26 mouse cellular contexts compared by ENCODE assay signal in genomic region chr5:146596612-146597502, GRCm38 (mm10). TPM values are rescaled to one million over a fixed set of nuclear protein-coding genes. Genes with fewer than 3 reads are reported as not detected.
A peak's percentile ranks its signal among the peaks of the same experiment; 100 is the strongest.
DNase-seq lines count a peak whose midpoint lies in the region; ATAC-seq and TF ChIP-seq lines count a peak whose summit lies in the region.
"Had no signal": no experiment of that assay in that cellular context is flagged by ENCODE, and none has a peak within 500 bp of the region (broad histone marks: within the 10 kb centered on the region; RNA-seq: fewer than 3 reads in every experiment).

No protein-coding gene starts in this region.

- in situ Hi-C loops in CH12.LX (cut with MboI; ENCODE audit: low pct_ligation_motif_present, low pct_unique_long_range_greater_than_20kb, low sequenced_read_pairs): no loop called here

- no peaks in the 10 kb centered on the region for H3K79me2 ChIP-seq in CH12.LX (replicated peaks; ENCODE audit: control insufficient read depth, extremely low read depth, insufficient read depth, poor library complexity, severe bottlenecking)

- ATAC-seq in megakaryocyte, adult 5-6 weeks (ENCODE audit: poor library complexity, severe bottlenecking): peak; percentile 53
- ATAC-seq in activated CD4-positive, CD25-positive, alpha-beta regulatory T cell, adult 4 months: no peak
- ATAC-seq: CD4-positive, CD25-positive, alpha-beta regulatory T cell, adult 4 months; forebrain, embryonic 15.5 days; intestine, embryonic 15.5 days had no signal

- H3K4me3 ChIP-seq in CH12.LX (replicated peaks in 1 of 3; ENCODE audit: low read depth in 2 of 3, low read length in 2 of 3, poor library complexity in 1 of 3): no peak overlapping the region
- H3K4me3 ChIP-seq: embryonic facial prominence, embryonic 12.5 days; forebrain, embryonic 15.5 days; heart, embryonic 10.5 days; hindbrain, embryonic 13.5 days; intestine, embryonic 15.5 days had no signal

- H3K9me3 ChIP-seq in CH12.LX (replicated peaks; ENCODE audit: low read length): peaks cover 9% of the 10 kb centered on the region
- H3K9me3 ChIP-seq: embryonic facial prominence, embryonic 12.5 days; forebrain, embryonic 15.5 days; heart, embryonic 10.5 days; intestine, embryonic 15.5 days had no signal

- no peak overlapping the region for H3K9ac ChIP-seq in CH12.LX (ENCODE audit: insufficient read depth, low read depth)
- H3K9ac ChIP-seq: embryonic facial prominence, embryonic 12.5 days; forebrain, embryonic 15.5 days; hindbrain, embryonic 13.5 days; intestine, embryonic 15.5 days had no signal

- H3K4me1 ChIP-seq in CH12.LX (ENCODE audit: control insufficient read depth in 1 of 2, insufficient read depth in 2 of 2): peaks cover 19 to 28% of the 10 kb centered on the region in 2 experiments
- H3K4me1 ChIP-seq: embryonic facial prominence, embryonic 12.5 days; forebrain, embryonic 15.5 days; heart, embryonic 10.5 days; intestine, embryonic 15.5 days had no signal

- dilution Hi-C loops in CH12.LX (cut with MboI; ENCODE audit: extremely low pct_ligation_motif_present, extremely low pct_unique_long_range_greater_than_20kb, low sequenced_read_pairs): no loop called here

- no peaks in the 10 kb centered on the region for H3K36me3 ChIP-seq in CH12.LX (replicated peaks in 1 of 2; ENCODE audit: control insufficient read depth in 1 of 2, insufficient read depth in 1 of 2, low read length in 1 of 2)
- H3K36me3 ChIP-seq: embryonic facial prominence, embryonic 12.5 days; forebrain, embryonic 15.5 days; heart, embryonic 10.5 days; hindbrain, embryonic 13.5 days; intestine, embryonic 15.5 days had no signal

- H3K27me3 ChIP-seq in CH12.LX (replicated peaks): no peaks in the 10 kb centered on the region
- H3K27me3 ChIP-seq: embryonic facial prominence, embryonic 12.5 days; forebrain, embryonic 15.5 days; intestine, embryonic 15.5 days had no signal

- no peak for TF ChIP-seq RAD21 in CH12.LX (IDR thresholded peaks at IDR 0.05; ENCODE audit: low read depth, low read length)

- H3K4me2 ChIP-seq in CH12.LX (ENCODE audit: insufficient read depth, low read depth, poor library complexity, severe bottlenecking): peak overlapping the region; percentile 59; the same call in 1 of the 2 replicates
- H3K4me2 ChIP-seq: embryonic facial prominence, embryonic 12.5 days; forebrain, embryonic 15.5 days; hindbrain, embryonic 13.5 days; intestine, embryonic 15.5 days had no signal

- no peak for TF ChIP-seq CTCF in CH12.LX (conservative IDR thresholded peaks at IDR 0.05 in 1 of 2, IDR thresholded peaks at IDR 0.05 in 1 of 2; ENCODE audit: low read depth in 2 of 2, low read length in 2 of 2)

- DNase-seq in A20 (ENCODE audit: low read depth, low spot score) (peak; percentile 83), CH12.LX (ENCODE audit: extremely low read depth) (peak; percentile 72)
- peak; percentile 28 for DNase-seq in brain, adult 2 months (ENCODE audit: low read depth, low spot score)
- no peak for DNase-seq in left cerebral cortex, adult 18-20 months (ENCODE audit: low spot score in 2 of 2)
- no peak for DNase-seq in adrenal gland, postnatal 36 days
- DNase-seq: adrenal gland, adult 8-10 months; B cell, adult 2 months; cerebellum, adult 8-10 months; cerebellum, postnatal 14 days; gastrocnemius, postnatal 36 days; heart, postnatal 10 days had no signal

- TF ChIP-seq POLR2A in CH12.LX (IDR thresholded peaks at IDR 0.05; ENCODE audit: low read depth, low read length): no peak

- H3K27ac ChIP-seq in CH12.LX (ENCODE audit: insufficient read depth, low read depth): peak overlapping the region; percentile 31; the same call in 1 of the 2 replicates
- H3K27ac ChIP-seq: embryonic facial prominence, embryonic 12.5 days; forebrain, embryonic 15.5 days; heart, embryonic 10.5 days; hindbrain, embryonic 13.5 days; intestine, embryonic 15.5 days had no signal

- peak; percentile 80 for TF ChIP-seq EP300 in CH12.LX (IDR thresholded peaks at IDR 0.05; ENCODE audit: low read length)

TF ChIP-seq in CH12.LX, 34 proteins besides CTCF, POLR2A, EP300 and RAD21 (continues in another document):
- TF ChIP-seq KAT2A (IDR thresholded peaks at IDR 0.05; ENCODE audit: insufficient replicate concordance, low read length) (no peak), CHD2 (IDR thresholded peaks at IDR 0.05; ENCODE audit: low read length) (peak; percentile 21; the same call in 1 of the 2 replicates), JUND (conservative IDR thresholded peaks at IDR 0.05; ENCODE audit: low read depth, low read length) (peak; percentile 75), ZKSCAN1 (IDR thresholded peaks at IDR 0.05; ENCODE audit: borderline replicate concordance, low read depth, low read length) (no peak), TCF12 (IDR thresholded peaks at IDR 0.05; ENCODE audit: low read depth, low read length) (0 out of 2 replicates have a peak, but pooled peaks have one; percentile 49), ETS1 (conservative IDR thresholded peaks at IDR 0.05; ENCODE audit: low read depth, low read length) (peak; percentile 35; the same call in 1 of the 2 replicates), ZNF384 (IDR thresholded peaks at IDR 0.05; ENCODE audit: low read depth, low read length) (no peak), NRF1 (IDR thresholded peaks at IDR 0.05; ENCODE audit: low read depth, low read length) (no peak), MXI1 (IDR thresholded peaks at IDR 0.05; ENCODE audit: low read depth, low read length) (no peak; the same call in 1 of the 2 replicates), ELF1 (IDR thresholded peaks at IDR 0.05; ENCODE audit: low read depth, low read length) (no peak), POLR2AphosphoS2 (IDR thresholded peaks at IDR 0.05; ENCODE audit: low read depth, low read length) (no peak), CHD1 (IDR thresholded peaks at IDR 0.05; ENCODE audit: low read depth, low read length) (no peak), USF2 (conservative IDR thresholded peaks at IDR 0.05; ENCODE audit: low read depth, low read length) (0 out of 2 replicates have a peak, but pooled peaks have one; percentile 26), ZMIZ1 (IDR thresholded peaks at IDR 0.05; ENCODE audit: low read depth, low read length) (no peak), BHLHE40 (IDR thresholded peaks at IDR 0.05; ENCODE audit: low read depth, low read length) (peak; percentile 78), GABPA (IDR thresholded peaks at IDR 0.05; ENCODE audit: insufficient replicate concordance, low read depth, low read length) (no peak), MAX (IDR thresholded peaks at IDR 0.05; ENCODE audit: low read length) (peak; percentile 69), MEF2A (IDR thresholded peaks at IDR 0.05; ENCODE audit: borderline replicate concordance, low read depth, low read length) (peak; percentile 88), NELFE (IDR thresholded peaks at IDR 0.05; ENCODE audit: low read depth, low read length) (0 out of 2 replicates have a peak, but pooled peaks have one; percentile 37), MAZ (IDR thresholded peaks at IDR 0.05; ENCODE audit: low read depth, low read length) (no peak), PAX5 (IDR thresholded peaks at IDR 0.05; ENCODE audit: low read length) (no peak), HCFC1 (IDR thresholded peaks at IDR 0.05; ENCODE audit: low read depth, low read length) (peak; percentile 6; the same call in 1 of the 2 replicates), E2F4 (IDR thresholded peaks at IDR 0.05; ENCODE audit: insufficient replicate concordance, low read depth, low read length) (no peak), TBP (conservative IDR thresholded peaks at IDR 0.05; ENCODE audit: low read depth, low read length) (no peak), SIN3A (IDR thresholded peaks at IDR 0.05; ENCODE audit: low read length) (no peak), USF1 (IDR thresholded peaks at IDR 0.05; ENCODE audit: low read depth, low read length) (peak; percentile 34; the same call in 1 of the 2 replicates), MAFK (IDR thresholded peaks at IDR 0.05; ENCODE audit: insufficient replicate concordance, low read length) (no peak), IRF4 (IDR thresholded peaks at IDR 0.05; ENCODE audit: low read depth, low read length) (peak; percentile 84), MYC (IDR thresholded peaks at IDR 0.05; ENCODE audit: low read depth, low read length) (peak; percentile 90), ZC3H11A (IDR thresholded peaks at IDR 0.05; ENCODE audit: low read depth, low read length) (no peak), JUN (IDR thresholded peaks at IDR 0.05; ENCODE audit: insufficient read depth, low read depth, low read length) (peak; percentile 64; the same call in 1 of the 2 replicates), RCOR1 (conservative IDR thresholded peaks at IDR 0.05; ENCODE audit: low read depth, low read length) (peak; percentile 27; the same call in 1 of the 2 replicates), UBTF (IDR thresholded peaks at IDR 0.05; ENCODE audit: low read depth, low read length) (no peak; the same call in 1 of the 2 replicates)

RNA-seq across cellular contexts. Expression of gene Gpr12, which starts 11.8 kb away (rescaled TPM):
- not detected in 2 replicates for total RNA-seq in CH12.LX (2012; rRNA removed)
- not detected in 2 replicates for total RNA-seq in CH12.LX (2014; rRNA removed)
- polyA plus RNA-seq in CH12.LX (2012; ENCODE audit: insufficient read length, low read depth): not detected in 2 replicates
- total RNA-seq in megakaryocyte, adult 5-6 weeks (2015): not detected in 2 replicates
- not detected in 2 replicates for total RNA-seq in megakaryocyte, adult 5-6 weeks (2017)
- total RNA-seq in left cerebral cortex, adult 18-20 months (2021): 10 to 100 TPM; 24.4 to 30.5 TPM
- not detected for polyA plus RNA-seq in activated CD4-positive, CD25-positive, alpha-beta regulatory T cell, adult 4 months (2017; shearing (Covaris generic))
- not detected for total RNA-seq in adrenal gland, postnatal 36 days (2021)
- total RNA-seq: gastrocnemius, adult 8-10 months; gastrocnemius, postnatal 36 days; heart, postnatal 10 days; hematopoietic stem cell, adult 5-6 weeks; MEL had no signal
- polyA plus RNA-seq: CD4-positive, CD25-positive, alpha-beta regulatory T cell, adult 4 months; heart, embryonic 14.5 days; intestine, embryonic 15.5 days had no signal

RNA-seq across cellular contexts. Expression of gene Gm3415, which starts 40.9 kb away (rescaled TPM):
- total RNA-seq in CH12.LX (2012; rRNA removed): not detected in 2 replicates
- not detected in 2 replicates for total RNA-seq in CH12.LX (2014; rRNA removed)
- polyA plus RNA-seq in CH12.LX (2012; ENCODE audit: insufficient read length, low read depth): not detected in 2 replicates
- total RNA-seq in megakaryocyte, adult 5-6 weeks (2015): not detected in 2 replicates
- not detected in 2 replicates for total RNA-seq in megakaryocyte, adult 5-6 weeks (2017)
- total RNA-seq in left cerebral cortex, adult 18-20 months (2021): not detected
- not detected for polyA plus RNA-seq in activated CD4-positive, CD25-positive, alpha-beta regulatory T cell, adult 4 months (2017; shearing (Covaris generic))
- not detected for total RNA-seq in adrenal gland, postnatal 36 days (2021)
- total RNA-seq: adrenal gland, adult 8-10 months; gastrocnemius, adult 8-10 months; gastrocnemius, postnatal 36 days; heart, adult 18-20 months; heart, postnatal 10 days; hematopoietic stem cell, adult 5-6 weeks; MEL had no signal
- polyA plus RNA-seq: CD4-positive, CD25-positive, alpha-beta regulatory T cell, adult 4 months; cortical plate, adult 2 months; embryonic facial prominence, embryonic 12.5 days; forebrain, embryonic 11.5 days; forebrain, embryonic 15.5 days; heart, embryonic 10.5 days; heart, embryonic 14.5 days; hindbrain, embryonic 13.5 days; intestine, embryonic 15.5 days had no signal

RNA-seq across cellular contexts. Expression of gene Gm3409, which starts 59.4 kb away (rescaled TPM):
- total RNA-seq in CH12.LX (2012; rRNA removed): not detected in 2 replicates
- total RNA-seq in CH12.LX (2014; rRNA removed): not detected in 2 replicates
- not detected in 2 replicates for polyA plus RNA-seq in CH12.LX (2012; ENCODE audit: insufficient read length, low read depth)
- not detected in 2 replicates for total RNA-seq in megakaryocyte, adult 5-6 weeks (2015)
- total RNA-seq in megakaryocyte, adult 5-6 weeks (2017): not detected in 2 replicates
- not detected for total RNA-seq in left cerebral cortex, adult 18-20 months (2021)
- not detected for polyA plus RNA-seq in activated CD4-positive, CD25-positive, alpha-beta regulatory T cell, adult 4 months (2017; shearing (Covaris generic))
- not detected for total RNA-seq in adrenal gland, postnatal 36 days (2021)
- total RNA-seq: adrenal gland, adult 8-10 months; gastrocnemius, adult 8-10 months; gastrocnemius, postnatal 36 days; heart, adult 18-20 months; heart, postnatal 10 days; hematopoietic stem cell, adult 5-6 weeks; MEL had no signal
- polyA plus RNA-seq: CD4-positive, CD25-positive, alpha-beta regulatory T cell, adult 4 months; cortical plate, adult 2 months; embryonic facial prominence, embryonic 12.5 days; forebrain, embryonic 11.5 days; forebrain, embryonic 15.5 days; heart, embryonic 10.5 days; heart, embryonic 14.5 days; hindbrain, embryonic 13.5 days; intestine, embryonic 15.5 days had no signal

Comparison
In these comparisons a context has a peak if more than half of its experiments do, and no peak if none do; other contexts are left out.
1. DNase-seq: peak in A20 (single experiment), CH12.LX (single experiment) and brain, adult 2 months (single experiment); none in left cerebral cortex, adult 18-20 months (0 of 2) and adrenal gland, postnatal 36 days (0 of 2).
2. RNA of gene Gpr12, which starts 11.8 kb away (total RNA-seq): 24.4 to 30.5 TPM in left cerebral cortex, adult 18-20 months; not detected in adrenal gland, postnatal 36 days, not detected in CH12.LX and not detected in megakaryocyte, adult 5-6 weeks; every median in the first group is over 10 times any median in the second.